9 mouse cellular contexts compared by ENCODE assay signal in the genomic region with DNA sequence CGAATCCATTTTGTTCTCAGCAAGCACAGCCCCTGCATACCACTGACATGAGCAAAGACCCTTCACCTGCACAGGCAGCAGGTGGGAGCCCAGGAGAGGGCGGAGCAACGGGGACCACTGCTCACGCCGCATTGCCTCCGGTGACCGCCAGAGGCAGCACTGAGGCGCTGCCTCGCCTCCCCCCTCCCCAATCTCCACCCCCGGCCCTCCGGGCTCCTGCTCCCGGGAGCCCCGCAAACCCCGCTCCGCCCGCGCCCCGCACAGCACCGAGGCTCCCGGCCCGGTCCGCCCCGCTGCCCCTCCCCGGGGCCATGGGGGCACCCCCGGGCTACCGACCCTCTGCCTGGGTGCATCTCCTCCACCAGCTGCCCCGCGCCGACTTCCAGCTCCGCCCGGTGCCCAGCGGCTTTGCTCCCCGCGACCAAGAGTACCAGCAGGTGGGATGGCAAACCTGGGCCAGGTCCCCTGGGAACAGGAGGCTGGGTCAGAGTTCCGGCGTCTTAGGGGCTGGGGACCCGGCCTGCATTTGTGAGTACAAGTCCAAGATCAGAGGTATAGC. TPM values are rescaled to one million over a fixed set of nuclear protein-coding genes. Genes with fewer than 3 reads are reported as not detected.
DNase-seq lines count a peak whose midpoint lies in the region; ATAC-seq and TF ChIP-seq lines count a peak whose summit lies in the region.
"Had no signal": no experiment of that assay in that cellular context is flagged by ENCODE, and none has a peak within 500 bp of the region (broad histone marks: within the 10 kb centered on the region; RNA-seq: fewer than 3 reads in every experiment).

Gene Ttyh1 (plus strand): TSS at position 65 of the 559 bp plus-strand sequence.

- no peak for TF ChIP-seq EP300 in heart, adult 2 months (IDR thresholded peaks at IDR 0.05; ENCODE audit: insufficient read depth, low read depth, low read length)

- H3K4me1 ChIP-seq in heart, adult 2 months (ENCODE audit: control insufficient read depth, insufficient read depth, low read length), result no peaks in the 10 kb centered on the region; the same call in 1 of the 2 replicates
- no peaks in the 10 kb centered on the region for H3K4me1 ChIP-seq in embryonic fibroblast, embryonic 13.5 days (ENCODE audit: control insufficient read depth, insufficient read depth, low read length)
- peaks cover 2% of the 10 kb centered on the region for H3K4me1 ChIP-seq in liver, embryonic 16.5 days (ENCODE audit: control insufficient read depth, low read depth, low read length)

- no peak for TF ChIP-seq POLR2A in heart, adult 2 months (IDR thresholded peaks at IDR 0.05; ENCODE audit: insufficient read depth, low read depth, low read length)
- TF ChIP-seq POLR2A in embryonic fibroblast, embryonic 13.5 days (IDR thresholded peaks at IDR 0.05; ENCODE audit: low read depth, low read length), result no peak

- no peaks in the 10 kb centered on the region for H3K36me3 ChIP-seq in heart, adult 2 months (ENCODE audit: control insufficient read depth, insufficient read depth, low read length)
- no peaks in the 10 kb centered on the region for H3K36me3 ChIP-seq in liver, embryonic 16.5 days (ENCODE audit: control insufficient read depth, insufficient read depth)

- ATAC-seq in liver, embryonic 16.5 days (ENCODE audit: low read depth), result no peak

- TF ChIP-seq CTCF in heart, adult 2 months (IDR thresholded peaks at IDR 0.05), result peak; percentile 79
- TF ChIP-seq CTCF in embryonic fibroblast, embryonic 13.5 days (IDR thresholded peaks at IDR 0.05; ENCODE audit: borderline replicate concordance, insufficient read depth, low read length), result peak; percentile 34; the same call in 1 of the 2 replicates

- no peaks in the 10 kb centered on the region for H3K79me2 ChIP-seq in heart, adult 2 months (replicated peaks; ENCODE audit: control insufficient read depth, insufficient read depth, low read length)

- peaks cover 7% of the 10 kb centered on the region for H3K27me3 ChIP-seq in heart, adult 2 months (ENCODE audit: control insufficient read depth, insufficient read depth, low read length)
- H3K27me3 ChIP-seq in liver, embryonic 16.5 days (ENCODE audit: control insufficient read depth, insufficient read depth, low read depth, low read length), result peaks cover 30% of the 10 kb centered on the region

- intact Hi-C loops in heart, adult 2 months (cut with DNase I), result no loop called here

- H3K27ac ChIP-seq in heart, adult 2 months, result no peak within 1 kb of the TSS
- H3K27ac ChIP-seq in embryonic fibroblast, embryonic 13.5 days (ENCODE audit: insufficient read depth, low read length), result no peak within 1 kb of the TSS
- H3K27ac ChIP-seq in liver, embryonic 16.5 days (ENCODE audit: low read length), result no peak within 1 kb of the TSS
- H3K27ac ChIP-seq: macrophage had no signal

- DNase-seq in heart, adult 2 months, result no peak
- no peak for DNase-seq in heart, adult 8-10 months (ENCODE audit: low spot score)
- peak; percentile 80 for DNase-seq in ZHBTc4 (ENCODE audit: low read depth, low spot score)
- peak; percentile 39 for DNase-seq in kidney, postnatal 10 days
- peak; percentile 78 for DNase-seq in right cerebral cortex, postnatal 4 days
- no peak for DNase-seq in natural killer cell, adult 2 months (ENCODE audit: low spot score in 2 of 2)

- WGBS in heart, adult 2 months, result 2% methylated on average over 29 of the region's 37 CpGs
- 1% methylated on average over 37 of the region's 37 CpGs for WGBS in liver, embryonic 16.5 days (ENCODE audit: insufficient replicate concordance)

- 0 out of 2 replicates have a peak within 1 kb of the TSS, but pooled peaks have one; percentile 24 for H3K4me2 ChIP-seq in liver, embryonic 16.5 days (ENCODE audit: low read depth, low read length)

- H3K9me3 ChIP-seq in liver, embryonic 16.5 days (replicated peaks; ENCODE audit: control insufficient read depth, low read length), result no peaks in the 10 kb centered on the region

- H3K4me3 ChIP-seq in heart, adult 2 months, result no peak within 1 kb of the TSS
- H3K4me3 ChIP-seq in embryonic fibroblast, embryonic 13.5 days (ENCODE audit: insufficient read depth, low read length), result no peak within 1 kb of the TSS
- no peak within 1 kb of the TSS for H3K4me3 ChIP-seq in liver, embryonic 16.5 days (ENCODE audit: low read depth, low read length)

- no peak within 1 kb of the TSS for H3K9ac ChIP-seq in heart, adult 2 months (ENCODE audit: low read depth, low read length)
- H3K9ac ChIP-seq in liver, embryonic 16.5 days (ENCODE audit: low read depth, low read length), result no peak within 1 kb of the TSS

RNA-seq across cellular contexts. Expression of gene Ttyh1, which starts in this region (rescaled TPM):
- total RNA-seq in heart, adult 2 months (2021), result 1 to 10 TPM in 1 of 2 experiments, under 1 TPM in 1; 0.91 to 2.6 TPM
- polyA plus RNA-seq in heart, adult 2 months (2012; rRNA removed), result 2.8 and 5.1 TPM in 2 replicates
- total RNA-seq in heart, adult 8-10 months (2022), result 1 to 10 TPM in 2 of 4 experiments, under 1 TPM in 2; 0.79 to 1.7 (median 0.95) TPM
- 0.94 and 1.9 TPM in 2 replicates for polyA plus RNA-seq in embryonic fibroblast, embryonic 13.5 days (2011; ENCODE audit: insufficient read length, low read depth, missing spikeins)
- polyA plus RNA-seq in liver, embryonic 16.5 days (2015; fragmentation: Nextera tagmentation; extraction: Ambion mirVana), result 0.20 and 0.50 TPM in 2 replicates

Comparison
In these comparisons a context has a peak if more than half of its experiments do, and no peak if none do; other contexts are left out.
1. DNase-seq: peak in ZHBTc4 (single experiment), kidney, postnatal 10 days (single experiment) and right cerebral cortex, postnatal 4 days (single experiment); none in heart, adult 2 months (0 of 2), heart, adult 8-10 months (single experiment) and natural killer cell, adult 2 months (0 of 2).